Mouse (Mus musculus): Measurements from ENCODE around the gene Olfr987. TPM values are rescaled to one million over a fixed set of nuclear protein-coding genes. Genes with fewer than 3 reads are reported as not detected.
"Not testable (repeated sequence)": the region's sequence is repeated elsewhere in the genome, so short reads cannot be mapped to it uniquely, and the experiment has no call there.

Gene Olfr987
- not detected for total RNA-seq (2021)
- long read RNA-seq, experiment 1: 0 reads
- long read RNA-seq, experiment 2: 0 reads

DNA sequence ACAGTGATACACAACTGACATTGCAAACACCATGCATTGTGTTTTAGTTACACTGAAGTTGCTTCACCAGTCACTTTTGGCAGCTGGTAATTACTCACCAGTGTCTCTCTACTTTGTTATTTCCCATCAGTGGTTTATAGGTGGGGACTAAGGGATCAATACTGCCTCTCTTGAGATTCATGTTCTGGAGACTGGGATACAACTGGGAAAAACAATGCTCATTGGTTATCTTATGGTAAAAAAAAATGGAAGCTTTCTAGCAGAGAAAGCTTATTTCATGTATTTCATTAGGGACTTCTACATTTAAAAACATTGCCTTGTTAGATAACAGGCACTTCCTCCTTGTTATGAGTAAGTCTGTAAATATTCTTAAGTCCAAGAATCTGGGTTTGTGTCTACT, at the start of gene Olfr987:
Gene Olfr987, minus strand, starts transcription at position 101 of the 400 bp plus-strand sequence.
- not testable (repeated sequence) for H3K4me3 ChIP-seq, H3K27ac ChIP-seq

DNA sequence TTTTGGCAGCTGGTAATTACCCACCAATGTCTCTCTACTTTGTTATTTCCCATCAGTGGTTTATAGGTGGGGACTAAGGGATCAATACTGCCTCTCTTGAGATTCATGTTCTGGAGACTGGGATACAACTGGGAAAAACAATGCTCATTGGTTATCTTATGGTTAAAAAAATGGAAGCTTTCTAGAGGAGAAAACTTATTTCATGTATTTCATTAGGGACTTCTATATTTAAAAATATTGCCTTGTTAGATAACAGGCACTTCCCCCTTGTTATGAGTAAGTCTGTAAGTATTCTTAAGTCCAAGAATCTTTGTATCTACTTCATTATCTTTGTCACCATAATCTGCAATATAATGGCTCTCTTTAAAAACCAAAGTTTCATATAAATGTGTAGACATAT, 24.0 kb upstream of the Olfr987 start, which contains the start of gene Olfr988:
Gene Olfr988, minus strand, starts transcription at position 101 of the 400 bp plus-strand sequence.
- not testable (repeated sequence) for DNase-seq (ENCODE audit: low spot score in 2 of 2); H3K27ac ChIP-seq; H3K4me3 ChIP-seq

More for the DNA sequence above, at the start of gene Olfr987:
- not testable (repeated sequence) for DNase-seq (ENCODE audit: low spot score in 2 of 2)

- Histone ChIP-seq H3K4me3 (no peak overlapping the region), H3K27ac (no peak overlapping the region)
- no peak for DNase-seq (ENCODE audit: low spot score in 2 of 2)
- TF ChIP-seq CTCF (conservative IDR thresholded peaks at IDR 0.05): no peak
Measured at GRCm38 (mm10) chr2:85339972-85340371, 857 bp upstream of the Olfr987 start.

DNA sequence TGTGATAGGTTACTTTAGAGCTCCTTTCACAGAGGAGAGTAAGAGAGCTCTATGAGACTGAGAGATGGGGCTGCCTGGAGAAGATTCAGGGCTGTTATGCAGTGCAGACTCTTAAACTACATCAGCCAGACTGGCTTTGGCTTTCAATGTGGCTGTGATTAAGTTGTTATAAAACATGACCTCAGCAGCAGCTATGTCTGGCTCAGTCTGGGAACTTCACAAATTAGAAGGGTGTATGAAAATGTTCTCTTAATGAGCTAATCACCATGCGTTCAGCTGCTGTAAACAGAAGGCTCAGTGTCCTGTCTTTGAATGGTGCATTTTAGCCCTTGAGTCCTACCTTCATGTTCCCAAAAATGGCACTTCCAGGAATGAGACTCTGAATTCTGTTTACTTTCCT, 20.0 kb downstream of the Olfr987 start:
- Histone ChIP-seq H3K27ac (no peak overlapping the region), H3K4me3 (no peak overlapping the region)
- DNase-seq (ENCODE audit: low spot score in 2 of 2): peak in 1 of 2 experiments; percentile 0
- no peak for TF ChIP-seq CTCF (conservative IDR thresholded peaks at IDR 0.05)

- no peak for DNase-seq (ENCODE audit: low spot score in 2 of 2)
- no peak overlapping the region for H3K4me3 ChIP-seq
- TF ChIP-seq CTCF (conservative IDR thresholded peaks at IDR 0.05): no peak
- H3K27ac ChIP-seq: peak overlapping the region; percentile 79
Measured at GRCm38 (mm10) chr2:85285406-85285805, 53.7 kb downstream of the Olfr987 start.

- peak; percentile 80 to 84 for DNase-seq (ENCODE audit: low spot score in 2 of 2)
- peak overlapping the region; percentile 79 for H3K27ac ChIP-seq
- no peak overlapping the region for H3K4me3 ChIP-seq
- TF ChIP-seq CTCF (conservative IDR thresholded peaks at IDR 0.05): no peak
Measured at GRCm38 (mm10) chr2:85284626-85285025, 54.5 kb downstream of the Olfr987 start.

GRCm38 (mm10) chr2:85283631-85284466, 55.3 kb downstream of the Olfr987 start:
- H3K4me3 ChIP-seq: no peak overlapping the region
- no peak for DNase-seq (ENCODE audit: low spot score in 2 of 2)
- TF ChIP-seq CTCF (conservative IDR thresholded peaks at IDR 0.05): peak; percentile 53
- peak overlapping the region; percentile 79 for H3K27ac ChIP-seq

DNA sequence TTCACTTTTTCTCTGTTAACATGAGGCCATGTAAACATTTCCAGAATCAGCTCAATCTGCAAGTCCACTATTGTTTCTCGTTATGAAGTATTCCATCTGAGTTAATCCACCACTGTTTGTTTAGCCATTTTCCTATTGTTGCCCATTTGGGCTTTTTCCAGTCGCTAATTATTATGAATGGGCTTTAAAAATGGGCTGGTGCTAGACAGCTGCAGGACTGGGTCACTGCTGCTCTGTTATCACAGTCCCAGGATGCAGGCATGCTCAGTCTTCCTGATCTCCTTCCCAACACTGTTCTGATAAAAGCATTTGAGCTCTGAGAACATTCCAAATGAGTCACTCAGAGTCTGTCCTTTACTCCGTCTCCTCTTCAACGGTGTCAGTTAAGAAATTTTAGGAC, 58.1 kb downstream of the Olfr987 start:
- no peak for TF ChIP-seq CTCF (conservative IDR thresholded peaks at IDR 0.05)
- DNase-seq (ENCODE audit: low spot score in 2 of 2): no peak
- Histone ChIP-seq H3K27ac (no peak overlapping the region), H3K4me3 (no peak overlapping the region)

Other genes with a start within 250 kb of the Olfr987 start
- 1 to 10 TPM in 1 of 2 experiments, under 1 TPM in 1; 0.42 to 1.0 TPM for gene Aplnr, start 203.1 kb downstream of the Olfr987 start, total RNA-seq (2021)
- 10 to 100 TPM; 13.3 to 13.7 TPM for gene Lrrc55, start 142.1 kb downstream of the Olfr987 start, total RNA-seq (2021)
- gene Olfr988, start 23.9 kb upstream of the Olfr987 start, total RNA-seq (2021): not detected
- gene Olfr992, start 70.2 kb upstream of the Olfr987 start, total RNA-seq (2021): not detected
- not detected for gene Olfr993, start 75.6 kb upstream of the Olfr987 start, total RNA-seq (2021)
- gene Olfr994, start 97.1 kb upstream of the Olfr987 start, total RNA-seq (2021): not detected
- not detected for gene Olfr995, start 104.3 kb upstream of the Olfr987 start, total RNA-seq (2021)
- gene 4833423E24Rik, start 179.7 kb upstream of the Olfr987 start, total RNA-seq (2021): under 1 TPM; 0.15 to 0.26 TPM
- not detected for gene Olfr996, start 239.9 kb upstream of the Olfr987 start, total RNA-seq (2021)
- not detected for gene Olfr998, start 249.6 kb upstream of the Olfr987 start, total RNA-seq (2021)